Mouse (Mus musculus): Measurements from ENCODE around the gene Zpbp2. TPM values are rescaled to one million over a fixed set of nuclear protein-coding genes. Genes with fewer than 3 reads are reported as not detected.

Zpbp2 gene
- total RNA-seq, 1 experiment = 0.22 TPM

GRCm38 (mm10) chr11:98555124-98555700, 4.3 kb downstream of the Zpbp2 start:
- no peak overlapping the region for H3K9ac ChIP-seq (ENCODE audit: insufficient read depth, low read depth, low read length, poor library complexity, severe bottlenecking)
- no peaks in the 10 kb centered on the region for H3K36me3 ChIP-seq (ENCODE audit: control insufficient read depth, insufficient read depth, low read length, poor library complexity, severe bottlenecking)
- in situ Hi-C loops (cut with MboI; ENCODE audit: low sequenced_read_pairs in 2 of 2, unreplicated experiment in 2 of 2) = no loop called here
- no peaks in the 10 kb centered on the region for H3K9me3 ChIP-seq (ENCODE audit: control insufficient read depth, insufficient read depth, low read depth, low read length)
- DNase-seq (ENCODE audit: low read depth, low spot score) = no peak
- no peak overlapping the region for H3K27ac ChIP-seq (ENCODE audit: insufficient read depth, low read depth, low read length, poor library complexity, severe bottlenecking)
- TF ChIP-seq ZC3H11A (IDR thresholded peaks at IDR 0.05; ENCODE audit: borderline replicate concordance, low read depth, low read length) (no peak), ZNF384 (IDR thresholded peaks at IDR 0.05; ENCODE audit: low read depth, low read length) (no peak), CHD2 (IDR thresholded peaks at IDR 0.05; ENCODE audit: low read depth, low read length) (no peak), HCFC1 (IDR thresholded peaks at IDR 0.05; ENCODE audit: borderline replicate concordance, insufficient read depth, low read length) (no peak), MAFK (IDR thresholded peaks at IDR 0.05; ENCODE audit: insufficient read depth, low read depth, low read length) (no peak)
- peaks cover 0 to 4% of the 10 kb centered on the region in 2 experiments; a peak in 1 of 4 replicates for H3K4me1 ChIP-seq (ENCODE audit: control insufficient read depth in 2 of 2, insufficient read depth in 2 of 2, low read length in 2 of 2, poor library complexity in 1 of 2)
- no peak overlapping the region for H3K4me3 ChIP-seq (ENCODE audit: insufficient read depth in 1 of 2, low read depth in 1 of 2, low read length in 2 of 2, poor library complexity in 1 of 2, severe bottlenecking in 1 of 2)

DNA sequence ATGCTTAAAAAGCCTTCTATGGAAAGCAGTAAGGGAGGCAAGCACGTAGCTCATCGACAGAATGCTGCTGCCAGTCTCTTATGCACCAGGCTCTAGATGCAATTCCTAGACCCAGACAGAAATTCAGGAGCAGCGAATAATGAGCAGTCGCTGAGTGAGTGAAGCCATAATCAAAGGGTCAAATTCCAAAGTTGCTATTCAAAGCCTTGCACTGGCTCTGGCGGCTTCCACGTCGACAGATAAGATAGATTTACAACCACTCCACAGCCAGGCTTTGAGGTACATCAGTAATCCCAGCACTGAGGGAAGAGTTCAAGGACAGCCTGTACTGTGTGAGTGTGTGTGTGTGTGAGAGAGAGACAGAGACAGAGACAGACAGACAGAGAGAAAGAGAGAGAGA, 10.0 kb downstream of the Zpbp2 start:
- TF ChIP-seq ZC3H11A (IDR thresholded peaks at IDR 0.05; ENCODE audit: borderline replicate concordance, low read depth, low read length) (no peak), ZNF384 (IDR thresholded peaks at IDR 0.05; ENCODE audit: low read depth, low read length) (no peak), HCFC1 (IDR thresholded peaks at IDR 0.05; ENCODE audit: borderline replicate concordance, insufficient read depth, low read length) (no peak), MAFK (IDR thresholded peaks at IDR 0.05; ENCODE audit: insufficient read depth, low read depth, low read length) (no peak), CHD2 (IDR thresholded peaks at IDR 0.05; ENCODE audit: low read depth, low read length) (no peak)
- H3K27ac ChIP-seq (ENCODE audit: insufficient read depth, low read depth, low read length, poor library complexity, severe bottlenecking) = no peak overlapping the region
- in situ Hi-C loops (cut with MboI; ENCODE audit: low sequenced_read_pairs in 2 of 2, unreplicated experiment in 2 of 2) = no loop called here

DNA sequence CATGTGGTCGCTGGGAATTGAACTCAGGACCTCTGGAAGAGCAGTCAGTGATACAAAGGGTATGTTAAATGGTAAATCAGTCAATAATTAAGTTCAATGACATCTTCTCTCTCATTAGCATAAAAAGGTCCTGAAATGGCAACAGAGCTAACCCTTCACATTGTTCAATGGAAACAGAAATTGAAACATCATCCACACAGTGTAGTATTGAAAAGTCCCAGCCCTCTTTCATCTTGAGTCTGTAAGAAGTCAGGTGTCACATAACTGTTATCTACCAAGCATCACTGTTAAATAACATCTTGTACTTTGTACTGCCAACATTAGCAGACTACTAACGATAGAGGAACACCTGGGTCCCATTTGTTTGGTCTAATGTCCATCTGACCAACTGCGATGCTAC, 12.1 kb downstream of the Zpbp2 start:
- no peak overlapping the region for H3K27ac ChIP-seq (ENCODE audit: insufficient read depth, low read depth, low read length, poor library complexity, severe bottlenecking)
- in situ Hi-C loops (cut with MboI; ENCODE audit: low sequenced_read_pairs in 2 of 2, unreplicated experiment in 2 of 2) = no loop called here
- no peaks in the 10 kb centered on the region for H3K36me3 ChIP-seq (ENCODE audit: control insufficient read depth, insufficient read depth, low read length, poor library complexity, severe bottlenecking)
- H3K4me3 ChIP-seq (ENCODE audit: insufficient read depth in 1 of 2, low read depth in 1 of 2, low read length in 2 of 2, poor library complexity in 1 of 2, severe bottlenecking in 1 of 2) = no peak overlapping the region
- no peaks in the 10 kb centered on the region for H3K9me3 ChIP-seq (ENCODE audit: control insufficient read depth, insufficient read depth, low read depth, low read length)
- no peak for TF ChIP-seq ZNF384 (IDR thresholded peaks at IDR 0.05; ENCODE audit: low read depth, low read length)
- TF ChIP-seq ZC3H11A (IDR thresholded peaks at IDR 0.05; ENCODE audit: borderline replicate concordance, low read depth, low read length) = no peak
- TF ChIP-seq HCFC1 (IDR thresholded peaks at IDR 0.05; ENCODE audit: borderline replicate concordance, insufficient read depth, low read length) = no peak
- no peak for TF ChIP-seq CHD2 (IDR thresholded peaks at IDR 0.05; ENCODE audit: low read depth, low read length)
- TF ChIP-seq MAFK (IDR thresholded peaks at IDR 0.05; ENCODE audit: insufficient read depth, low read depth, low read length) = no peak
- DNase-seq (ENCODE audit: low read depth, low spot score) = no peak
- H3K9ac ChIP-seq (ENCODE audit: insufficient read depth, low read depth, low read length, poor library complexity, severe bottlenecking) = no peak overlapping the region
- H3K4me1 ChIP-seq (ENCODE audit: control insufficient read depth in 2 of 2, insufficient read depth in 2 of 2, low read length in 2 of 2, poor library complexity in 1 of 2) = no peaks in the 10 kb centered on the region

More for the DNA sequence above, 10.0 kb downstream of the Zpbp2 start:
- H3K4me1 ChIP-seq (ENCODE audit: control insufficient read depth in 2 of 2, insufficient read depth in 2 of 2, low read length in 2 of 2, poor library complexity in 1 of 2) = no peaks in the 10 kb centered on the region
- DNase-seq (ENCODE audit: low read depth, low spot score) = no peak
- H3K9me3 ChIP-seq (ENCODE audit: control insufficient read depth, insufficient read depth, low read depth, low read length) = no peaks in the 10 kb centered on the region
- H3K9ac ChIP-seq (ENCODE audit: insufficient read depth, low read depth, low read length, poor library complexity, severe bottlenecking) = no peak overlapping the region
- no peak overlapping the region for H3K4me3 ChIP-seq (ENCODE audit: insufficient read depth in 1 of 2, low read depth in 1 of 2, low read length in 2 of 2, poor library complexity in 1 of 2, severe bottlenecking in 1 of 2)
- H3K36me3 ChIP-seq (ENCODE audit: control insufficient read depth, insufficient read depth, low read length, poor library complexity, severe bottlenecking) = no peaks in the 10 kb centered on the region

- TF ChIP-seq ZC3H11A (IDR thresholded peaks at IDR 0.05; ENCODE audit: borderline replicate concordance, low read depth, low read length) = no peak
- TF ChIP-seq HCFC1 (IDR thresholded peaks at IDR 0.05; ENCODE audit: borderline replicate concordance, insufficient read depth, low read length) = no peak
- TF ChIP-seq MAFK (IDR thresholded peaks at IDR 0.05; ENCODE audit: insufficient read depth, low read depth, low read length) = no peak
- TF ChIP-seq CHD2 (IDR thresholded peaks at IDR 0.05; ENCODE audit: low read depth, low read length) = no peak
- no peak for TF ChIP-seq ZNF384 (IDR thresholded peaks at IDR 0.05; ENCODE audit: low read depth, low read length)
- Histone ChIP-seq H3K4me3 (ENCODE audit: insufficient read depth in 1 of 2, low read depth in 1 of 2, low read length in 2 of 2, poor library complexity in 1 of 2, severe bottlenecking in 1 of 2) (no peak overlapping the region), H3K36me3 (ENCODE audit: control insufficient read depth, insufficient read depth, low read length, poor library complexity, severe bottlenecking) (no peaks in the 10 kb centered on the region), H3K9ac (ENCODE audit: insufficient read depth, low read depth, low read length, poor library complexity, severe bottlenecking) (no peak overlapping the region), H3K4me1 (ENCODE audit: control insufficient read depth in 2 of 2, insufficient read depth in 2 of 2, low read length in 2 of 2, poor library complexity in 1 of 2) (peaks cover 0 to 1% of the 10 kb centered on the region in 2 experiments; a peak in 1 of 4 replicates), H3K9me3 (ENCODE audit: control insufficient read depth, insufficient read depth, low read depth, low read length) (no peaks in the 10 kb centered on the region), H3K27ac (ENCODE audit: insufficient read depth, low read depth, low read length, poor library complexity, severe bottlenecking) (no peak overlapping the region)
- in situ Hi-C loops (cut with MboI; ENCODE audit: low sequenced_read_pairs in 2 of 2, unreplicated experiment in 2 of 2) = no loop called here
- no peak for DNase-seq (ENCODE audit: low read depth, low spot score)
Measured at GRCm38 (mm10) chr11:98563921-98564414, 13.1 kb downstream of the Zpbp2 start.
